Mouse (Mus musculus) lung, postnatal 36 days (tissue): ENCODE results near the gene Baiap2l1.
"Not testable (repeated sequence)": the region's sequence is repeated elsewhere in the genome, so short reads cannot be mapped to it uniquely, and the experiment has no call there.

ENCODE experiments used
- DNase-seq: peaks from one replicate; pipeline ENCODE4 v3.0.0; 2022; ENCODE audit warnings: mixed read lengths

The Baiap2l1 gene

DNA sequence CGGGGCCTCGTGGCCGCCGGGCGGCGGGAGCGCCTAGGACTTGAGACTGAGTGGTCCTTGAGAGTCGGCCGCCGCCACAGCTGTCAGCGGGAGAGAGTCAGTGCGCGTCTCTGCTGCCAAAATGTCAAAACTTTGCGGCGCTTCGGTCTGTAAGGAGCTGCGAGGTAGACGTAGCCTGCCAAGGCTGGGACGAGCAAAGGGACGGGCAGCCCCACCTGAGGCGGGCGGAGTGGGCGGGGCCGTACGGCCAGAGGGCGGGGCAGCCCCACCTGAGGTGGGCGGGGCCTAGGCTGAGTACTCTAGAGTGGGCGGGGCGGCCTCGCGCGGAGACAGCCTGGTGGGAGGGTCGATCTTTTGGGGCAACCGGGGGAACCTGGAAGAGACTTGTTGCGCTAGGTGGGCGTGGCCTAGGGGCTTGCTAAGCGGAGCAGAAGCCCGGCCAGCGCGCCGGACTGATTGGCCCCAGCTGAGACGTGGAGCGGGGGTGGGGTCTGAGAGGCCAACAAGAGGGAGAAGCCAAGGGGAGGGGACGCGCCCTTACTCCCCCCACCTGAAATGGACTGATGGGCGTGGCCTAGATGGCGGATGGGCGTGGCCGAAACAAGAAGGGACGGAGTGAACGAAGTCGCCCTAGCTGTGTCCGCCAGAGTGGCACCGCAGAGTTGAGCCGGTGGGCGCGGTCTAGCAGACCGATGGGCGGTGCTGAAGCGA, at the start of gene Baiap2l1:
Baiap2l1 (minus strand) TSS at position 232 of the 711 bp plus-strand sequence.
- peak; percentile 97 for DNase-seq

DNA sequence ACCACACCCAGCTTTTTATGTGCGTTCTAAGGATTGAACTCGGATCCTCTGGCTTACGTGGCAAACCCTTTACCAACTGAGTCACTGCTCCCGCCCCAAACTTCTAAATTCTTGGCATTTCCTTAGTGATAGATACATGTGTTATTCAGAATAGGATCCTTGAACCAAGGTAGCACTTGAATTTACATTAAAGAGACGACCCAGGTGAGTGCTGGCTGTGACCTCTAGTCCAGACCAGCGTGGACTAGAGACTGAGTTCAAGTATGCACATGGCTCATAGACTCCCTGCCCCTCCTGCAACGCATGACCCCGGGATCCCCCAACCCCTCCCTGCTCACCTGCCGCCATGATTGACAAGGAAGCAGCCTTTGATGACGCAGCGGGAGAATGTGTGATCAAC, 48.3 kb upstream of the Baiap2l1 start:
- no peak for DNase-seq

DNA sequence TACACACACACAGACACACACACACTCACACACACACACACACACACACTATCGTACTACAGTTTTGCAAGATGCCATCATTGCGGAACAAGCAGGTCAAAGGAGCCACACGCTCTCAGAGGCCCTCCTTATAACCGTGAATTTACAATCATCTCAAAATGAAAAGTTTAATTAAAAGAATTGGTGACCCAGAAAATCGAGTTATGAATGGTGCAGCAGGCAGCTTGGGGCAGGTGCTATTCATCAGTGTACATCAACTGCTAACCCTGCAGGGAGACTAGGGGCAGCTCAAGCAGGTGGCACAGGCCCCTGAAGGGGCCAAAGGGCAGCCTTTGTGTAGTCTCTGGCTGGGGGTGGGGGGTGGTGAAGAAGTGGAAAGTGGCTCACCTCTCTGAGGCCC, 42.9 kb upstream of the Baiap2l1 start:
- DNase-seq: no peak

DNA sequence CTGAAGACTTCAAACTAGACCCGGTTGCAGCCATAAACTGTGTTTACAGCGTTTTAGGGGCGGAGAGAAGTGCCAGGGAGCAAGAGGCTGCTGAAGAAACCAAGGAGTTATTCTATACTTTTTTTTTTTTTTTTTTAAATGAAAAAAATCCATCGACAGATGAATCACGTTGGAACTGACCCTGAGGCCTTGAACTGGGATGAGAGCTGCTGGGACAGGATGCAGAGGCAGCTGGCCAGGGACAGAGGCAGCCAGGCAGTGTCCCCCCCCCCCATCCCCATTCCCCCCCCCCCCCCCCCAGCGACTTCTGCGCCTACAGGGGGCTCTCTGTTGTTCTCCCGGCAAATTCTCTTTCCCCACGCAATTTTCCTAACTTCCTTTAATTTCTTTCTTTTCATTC, 39.7 kb upstream of the Baiap2l1 start:
- DNase-seq: no peak

DNA sequence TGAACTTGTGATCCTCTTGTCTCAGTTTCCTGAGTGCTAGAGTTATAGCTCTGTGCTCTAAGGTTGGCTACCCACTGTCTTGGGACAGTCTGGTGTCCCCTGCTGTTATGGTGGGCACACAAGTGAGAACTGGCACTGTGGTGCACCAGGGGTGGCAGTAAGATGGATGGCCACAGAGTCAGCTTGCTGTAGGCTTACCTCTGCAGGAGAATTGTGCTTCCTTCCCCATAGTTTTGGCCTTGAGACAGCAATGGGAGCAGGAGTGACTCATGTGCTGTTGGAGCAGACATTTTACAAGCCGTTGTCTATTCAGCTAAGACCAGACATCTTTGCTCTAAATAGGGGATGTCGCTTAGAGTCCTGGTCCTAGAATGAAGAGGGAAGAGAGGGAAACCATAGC, 36.2 kb upstream of the Baiap2l1 start:
- DNase-seq: no peak

DNA sequence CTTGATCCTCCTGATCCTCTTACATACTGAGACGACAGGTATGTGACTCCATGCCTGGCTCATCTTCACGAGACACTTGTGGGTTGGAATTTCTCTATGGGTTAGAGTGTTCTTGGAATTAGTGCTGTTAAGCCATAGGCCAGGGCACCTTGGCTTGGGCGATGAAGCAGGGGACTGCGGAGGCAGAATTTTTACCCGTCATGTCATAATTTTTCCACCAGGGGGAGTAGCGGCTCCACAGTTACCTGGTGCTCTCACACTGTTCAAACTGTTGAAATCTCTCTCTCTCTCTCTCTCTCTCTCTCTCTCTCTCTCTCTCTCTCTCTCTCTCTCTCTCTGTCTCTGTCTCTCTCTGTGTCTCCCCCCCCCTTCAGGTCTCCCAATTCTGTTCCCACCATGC, 29.9 kb upstream of the Baiap2l1 start:
- DNase-seq: peak; percentile 46

DNA sequence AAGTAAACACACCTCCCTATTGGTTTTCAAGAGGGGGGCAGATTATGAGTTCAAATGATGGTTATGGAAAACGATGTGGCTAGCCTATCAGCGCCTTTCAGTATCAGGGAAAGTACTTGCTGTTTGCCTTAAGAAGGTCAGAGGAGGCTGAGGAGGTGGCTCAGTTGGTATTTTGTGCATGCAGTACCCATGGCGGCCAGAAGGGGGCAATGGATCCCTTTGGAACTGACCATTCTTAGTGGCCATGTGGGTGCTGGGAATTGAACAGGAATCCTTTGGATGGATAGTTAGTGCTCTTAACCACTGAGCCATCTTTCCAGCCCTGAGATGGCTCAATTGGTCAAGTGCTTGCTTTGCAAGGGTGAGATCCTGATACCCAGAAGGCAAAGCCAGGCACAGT, 26.0 kb upstream of the Baiap2l1 start:
- no peak for DNase-seq

DNA sequence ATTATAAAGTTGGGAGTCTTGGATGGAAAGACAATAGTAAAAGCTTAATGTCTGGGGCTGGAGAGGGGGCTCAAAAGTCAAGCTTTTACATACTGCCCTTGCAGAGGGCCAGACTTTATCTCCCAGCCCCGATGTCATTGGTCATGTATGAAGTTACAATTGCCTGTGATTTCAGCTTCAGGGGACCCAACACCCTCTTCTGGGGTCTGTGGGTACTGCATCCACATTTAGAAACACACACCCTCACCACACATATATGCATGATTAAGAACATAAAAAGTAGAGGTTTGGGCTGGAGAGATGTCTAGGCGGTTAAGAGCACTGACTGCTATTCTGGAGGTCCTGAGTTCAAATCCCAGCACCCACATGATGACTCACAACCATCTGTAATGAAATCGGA, 23.9 kb upstream of the Baiap2l1 start:
- peak; percentile 44 for DNase-seq

DNA sequence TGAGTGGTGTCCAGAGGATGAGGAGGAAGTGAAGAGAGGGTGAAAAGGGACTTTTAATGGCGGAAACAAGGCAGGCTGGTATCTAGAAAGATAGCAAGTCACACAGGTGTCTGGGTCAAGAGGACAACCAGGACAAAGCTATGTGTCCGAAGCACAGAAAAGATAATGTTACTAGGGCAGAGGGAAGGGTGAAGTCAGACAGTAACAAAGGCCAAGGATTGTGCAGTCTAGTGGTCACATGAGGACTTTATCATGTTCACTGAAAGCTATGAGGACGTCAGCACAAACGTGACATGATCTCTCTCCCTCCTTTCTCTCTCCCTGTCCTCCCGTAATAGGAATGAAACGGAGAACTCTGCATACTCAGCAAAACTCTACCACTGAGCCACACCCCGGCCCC, 22.8 kb upstream of the Baiap2l1 start:
- DNase-seq: no peak

DNA sequence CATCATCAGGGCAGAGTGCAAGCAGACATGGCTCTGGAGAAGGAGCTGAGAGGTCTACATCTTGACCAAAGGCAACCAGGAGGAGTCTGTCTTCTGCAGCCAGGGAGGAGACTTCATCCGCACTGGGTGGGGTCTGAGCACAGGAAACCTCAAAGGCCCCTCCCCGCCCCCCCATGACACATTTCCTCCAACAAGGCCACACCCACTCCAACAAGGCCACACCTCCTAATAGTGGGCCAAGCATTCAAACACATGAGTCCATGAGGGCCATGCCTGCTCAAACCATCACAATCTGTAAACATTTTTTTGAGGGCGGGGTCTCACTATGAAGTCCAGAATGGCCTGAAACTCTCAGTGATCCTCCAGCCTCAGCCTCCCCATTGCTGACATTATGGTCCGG, 21.5 kb upstream of the Baiap2l1 start:
- DNase-seq: no peak

DNA sequence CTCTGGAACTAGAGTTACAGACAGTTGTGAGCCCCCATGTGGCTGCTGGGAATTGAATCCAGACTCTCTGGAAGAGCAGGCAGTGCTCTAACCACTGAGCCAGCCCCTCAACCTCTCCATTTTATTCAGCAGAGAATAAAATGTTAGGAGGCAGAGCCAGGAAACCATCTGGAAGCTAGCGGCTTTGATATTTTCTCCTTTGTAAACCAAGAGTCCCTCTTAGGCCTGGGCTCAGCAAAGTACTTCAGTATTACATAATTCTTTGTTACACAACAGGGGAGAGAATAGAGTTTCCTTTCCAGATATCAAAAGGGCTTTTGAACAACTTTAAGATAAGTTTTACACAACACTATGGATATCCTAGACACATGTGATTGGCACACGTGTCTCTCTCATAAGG, 15.0 kb upstream of the Baiap2l1 start:
- peak; percentile 72 for DNase-seq

DNA sequence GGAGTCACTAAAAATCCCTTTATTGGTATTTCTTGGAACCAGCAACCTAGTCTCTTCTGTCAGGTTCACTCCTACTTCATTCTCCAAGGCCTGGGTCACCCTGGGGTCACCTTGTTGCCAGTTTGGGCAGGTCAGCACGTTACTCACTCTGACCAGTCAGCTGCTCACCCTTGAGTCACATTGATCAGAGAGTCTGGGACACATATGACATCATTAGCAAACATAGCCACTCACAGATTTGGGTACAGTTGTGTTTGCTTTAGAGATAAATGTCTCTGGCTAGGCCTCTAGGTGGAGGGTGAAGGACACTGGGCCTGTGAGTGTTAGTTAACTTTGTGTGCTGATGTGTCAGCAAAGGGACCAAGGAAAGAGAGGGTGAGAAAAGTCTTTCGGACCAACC, 14.3 kb upstream of the Baiap2l1 start:
- DNase-seq: peak; percentile 62

DNA sequence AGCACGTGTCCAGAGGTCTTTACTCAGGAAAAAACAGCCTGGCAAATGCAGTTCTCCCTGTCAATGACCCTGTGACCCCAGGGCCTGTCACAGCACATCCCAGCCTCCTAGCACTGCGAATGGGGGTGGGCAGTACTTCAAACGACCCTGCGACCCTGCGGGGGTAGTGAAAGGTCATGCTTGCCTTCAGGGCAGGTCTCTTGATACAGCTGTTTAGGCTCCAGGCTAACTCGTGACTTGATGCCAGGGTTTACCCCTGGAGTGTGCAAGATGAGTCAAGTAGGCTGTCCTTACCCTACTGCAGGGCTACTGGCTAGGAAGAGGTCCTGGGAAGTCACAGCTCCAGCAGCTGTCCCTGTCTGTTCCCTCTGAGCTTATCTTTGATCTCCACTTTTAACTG, 13.1 kb upstream of the Baiap2l1 start:
- no peak for DNase-seq

DNA sequence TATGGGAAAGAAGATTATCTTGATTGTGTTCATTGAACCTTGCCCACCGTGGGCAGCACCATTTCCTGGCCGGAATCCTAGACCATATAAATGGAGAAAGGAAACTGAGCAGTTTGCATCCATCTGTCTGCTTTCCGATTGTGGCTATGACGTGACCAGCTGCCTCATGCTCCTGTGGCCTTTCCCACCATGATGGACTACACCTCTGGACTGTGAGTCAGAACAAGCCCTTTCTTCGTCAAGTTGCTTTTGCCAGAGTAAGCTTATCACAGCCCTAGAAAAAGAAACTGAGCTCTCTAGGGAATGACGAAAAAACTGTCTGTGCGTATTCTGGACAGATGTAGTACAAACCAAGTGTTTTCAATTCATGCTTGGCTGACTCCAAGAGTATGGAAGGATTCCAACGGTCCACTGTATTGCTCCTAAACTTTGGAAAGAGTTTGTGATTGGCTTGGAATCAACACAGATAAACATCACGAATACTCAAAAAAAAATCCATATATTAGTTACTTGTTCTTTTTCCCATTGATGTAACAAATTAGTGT, 10.8 kb upstream of the Baiap2l1 start:
- DNase-seq: no peak

DNA sequence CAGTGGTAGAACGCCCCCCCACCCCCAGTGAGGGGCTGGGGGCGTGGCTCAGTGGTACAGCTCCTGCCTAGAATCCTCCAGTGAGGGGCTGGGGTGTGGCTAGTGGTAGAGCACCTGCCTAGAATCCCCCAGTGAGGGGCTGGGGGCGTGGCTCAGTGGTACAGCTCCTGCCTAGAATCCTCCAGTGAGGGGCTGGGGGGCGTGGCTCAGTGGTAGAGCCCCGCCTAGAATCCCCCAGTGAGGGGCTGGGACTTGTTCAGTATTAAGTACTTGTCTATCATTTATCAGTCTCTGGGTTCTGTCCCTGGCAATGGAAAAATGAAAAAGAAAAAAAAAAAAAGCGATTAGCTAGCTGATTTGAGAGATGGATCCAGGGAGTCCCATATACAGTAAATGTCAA, 8.6 kb upstream of the Baiap2l1 start:
- DNase-seq: not testable (repeated sequence)

DNA sequence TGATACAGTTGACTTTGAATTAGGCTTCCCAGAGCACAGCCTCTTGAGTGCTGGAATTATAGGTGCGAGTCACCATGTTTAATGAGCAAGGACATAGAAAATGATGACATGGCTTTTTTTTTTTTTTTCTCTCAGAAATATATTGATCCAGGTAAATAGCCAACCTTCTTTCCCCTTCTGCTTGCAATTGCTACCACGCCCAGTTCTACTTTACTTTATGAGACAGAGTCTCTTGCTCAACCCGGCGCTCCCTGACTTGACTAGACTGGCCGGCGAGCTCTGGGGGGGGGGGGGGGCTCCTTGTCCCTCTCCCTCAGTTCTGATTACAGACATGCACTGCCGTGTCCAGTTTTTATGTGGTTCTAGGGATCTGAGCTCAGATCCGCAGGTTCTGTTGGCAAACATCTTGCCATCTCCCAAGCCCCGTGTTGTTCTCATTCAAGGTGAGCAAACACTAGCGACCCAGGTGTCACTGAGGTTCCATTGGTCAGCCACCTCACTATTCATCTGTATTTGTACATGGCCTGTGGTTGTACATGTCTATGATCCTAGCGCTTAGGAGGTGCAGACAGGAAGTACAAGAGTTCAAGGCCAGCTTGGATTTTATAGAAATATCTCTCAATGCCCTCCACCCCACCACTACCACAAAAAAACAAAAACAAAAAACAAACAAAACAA, 6.9 kb upstream of the Baiap2l1 start:
- DNase-seq: no peak

DNA sequence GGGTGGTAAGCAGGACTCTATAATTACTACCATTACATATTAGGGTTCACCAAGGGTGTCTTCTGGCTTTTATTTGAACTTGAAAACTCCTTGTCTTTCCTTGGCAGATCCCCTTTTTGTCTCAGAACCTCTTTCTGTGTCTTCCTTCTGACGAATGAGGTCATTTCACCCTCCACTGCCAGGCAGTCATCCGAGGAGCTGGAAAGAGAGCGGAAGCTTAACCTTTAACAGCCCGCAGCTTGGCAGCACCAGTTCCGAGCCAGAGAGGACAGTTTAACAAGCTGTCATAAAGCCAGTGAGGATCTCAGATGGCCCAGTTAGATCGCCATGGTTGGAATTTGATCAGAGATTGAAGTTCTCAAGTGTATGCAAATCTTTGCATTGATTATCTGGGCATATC, 2.4 kb upstream of the Baiap2l1 start:
- DNase-seq: no peak

DNA sequence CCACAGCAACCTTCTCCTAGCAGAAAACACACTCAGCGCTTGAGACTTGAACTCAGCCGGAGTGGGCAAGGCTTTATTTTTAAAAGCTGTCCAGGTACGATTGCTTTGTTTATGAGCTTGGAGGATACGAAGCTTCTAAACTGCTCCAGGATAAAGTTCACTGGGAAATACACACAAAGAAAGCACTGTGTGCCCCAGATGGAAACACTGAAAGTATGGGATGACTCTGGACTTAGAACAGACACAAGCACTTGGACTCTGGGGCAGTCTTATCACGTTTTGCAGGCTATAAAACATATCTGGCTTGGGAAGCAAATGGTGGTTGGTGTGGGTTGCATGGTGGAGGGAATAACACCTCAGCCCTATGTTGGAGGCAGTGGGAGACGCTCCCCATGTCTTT, 2.0 kb upstream of the Baiap2l1 start:
- no peak for DNase-seq

DNA sequence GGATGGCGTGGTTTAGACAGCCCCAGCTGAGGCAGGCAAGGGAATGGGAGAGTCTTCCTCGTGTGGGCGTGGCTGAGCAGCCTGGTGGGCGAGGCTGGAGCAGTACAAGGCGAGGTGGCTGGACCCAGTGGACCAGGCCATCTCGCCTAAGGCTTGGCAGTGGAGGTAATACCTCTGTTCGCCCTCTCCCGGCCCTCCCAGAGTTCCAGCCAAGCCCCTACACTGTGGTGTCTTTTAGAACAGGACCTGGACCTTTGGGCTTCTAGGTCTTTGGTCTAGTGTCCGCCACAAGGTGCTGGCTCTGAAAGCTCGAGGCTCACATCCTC, 643 bp upstream of the Baiap2l1 start:
- DNase-seq: no peak

DNA sequence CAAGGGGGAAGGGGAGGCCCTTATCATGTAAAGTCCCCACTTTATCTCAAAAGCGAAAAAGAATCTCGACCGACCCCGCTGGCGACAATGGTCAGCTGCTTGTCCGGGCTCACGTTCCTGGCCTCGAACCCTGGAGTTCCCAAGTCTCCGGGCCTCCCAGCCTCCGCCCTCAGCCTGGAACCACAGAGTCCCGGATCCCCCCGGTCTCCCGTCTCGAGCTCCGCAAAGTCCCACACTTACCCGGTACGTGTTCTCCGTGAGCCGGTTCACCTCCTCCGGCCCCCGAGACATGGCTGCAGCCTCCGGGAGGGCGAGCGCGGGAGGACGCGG, 396 bp downstream of the Baiap2l1 start:
- DNase-seq: no peak

DNA sequence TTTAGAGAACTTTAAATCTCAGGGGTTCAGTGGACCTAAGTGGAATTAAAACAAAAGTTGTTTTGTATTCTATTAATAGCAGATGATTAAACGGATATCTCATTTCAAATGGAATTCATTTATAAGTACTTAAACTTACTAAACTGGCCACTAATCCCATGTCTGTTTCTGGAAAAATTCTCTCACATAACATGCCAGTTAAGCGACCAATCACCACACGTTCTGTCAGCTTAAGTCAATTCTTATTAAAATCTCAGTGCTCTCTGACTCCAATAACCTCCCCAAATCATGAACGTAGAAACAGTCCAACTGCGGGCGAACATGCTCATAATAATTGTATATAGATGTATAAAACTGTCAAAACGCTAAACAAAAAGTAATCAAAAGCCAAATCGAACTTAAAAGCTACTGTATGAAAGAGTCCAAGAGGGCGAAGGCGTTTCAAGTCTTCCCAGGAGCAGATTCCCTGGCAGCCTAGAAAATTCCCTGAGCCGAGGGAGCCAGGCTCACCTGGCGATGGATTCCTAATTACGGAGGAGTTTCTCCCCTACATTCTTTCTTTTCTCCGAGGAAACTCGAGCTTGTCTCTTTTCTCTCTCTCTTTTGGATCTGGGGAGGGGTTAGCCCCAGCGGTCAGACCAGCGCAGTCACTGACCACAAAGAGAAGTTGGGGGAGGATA, 996 bp downstream of the Baiap2l1 start:
- DNase-seq: no peak

DNA sequence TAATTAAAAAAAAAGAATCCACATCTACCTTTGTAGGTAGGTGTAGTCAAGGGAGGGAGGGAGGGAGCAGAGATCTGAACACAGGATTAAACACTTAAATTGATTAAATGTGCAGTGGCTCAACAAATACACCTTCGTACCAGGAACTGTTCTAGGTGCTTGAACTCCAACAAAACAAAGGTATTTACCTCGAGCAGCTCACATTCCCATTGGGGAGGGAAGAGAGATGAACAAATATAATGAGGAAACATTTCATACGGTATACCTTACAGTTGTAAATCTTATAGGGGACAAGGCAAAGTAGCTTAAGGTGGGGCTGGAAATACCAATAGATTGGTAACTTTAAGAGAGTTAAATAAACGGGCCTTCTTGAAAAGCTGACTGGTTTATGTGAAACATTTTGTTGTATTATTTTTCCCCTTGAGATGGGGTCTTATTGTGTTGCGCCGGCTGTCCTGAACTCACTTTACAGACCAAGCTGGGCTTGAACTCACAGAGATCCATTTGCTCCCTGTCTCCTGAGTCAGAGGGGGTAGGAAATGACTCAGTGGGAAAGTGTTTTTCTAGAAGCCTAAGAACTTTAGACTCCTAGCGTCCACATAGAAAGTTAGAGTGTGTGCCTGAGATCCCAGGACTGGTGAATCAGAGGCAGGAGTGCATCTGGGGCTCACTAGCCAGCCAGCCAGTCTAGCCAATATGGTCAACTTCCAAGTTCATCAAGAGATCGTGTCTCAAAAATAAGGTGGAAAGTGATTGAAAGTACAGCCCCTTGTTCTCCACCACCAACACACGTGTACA, 5.5 kb downstream of the Baiap2l1 start:
- no peak for DNase-seq

DNA sequence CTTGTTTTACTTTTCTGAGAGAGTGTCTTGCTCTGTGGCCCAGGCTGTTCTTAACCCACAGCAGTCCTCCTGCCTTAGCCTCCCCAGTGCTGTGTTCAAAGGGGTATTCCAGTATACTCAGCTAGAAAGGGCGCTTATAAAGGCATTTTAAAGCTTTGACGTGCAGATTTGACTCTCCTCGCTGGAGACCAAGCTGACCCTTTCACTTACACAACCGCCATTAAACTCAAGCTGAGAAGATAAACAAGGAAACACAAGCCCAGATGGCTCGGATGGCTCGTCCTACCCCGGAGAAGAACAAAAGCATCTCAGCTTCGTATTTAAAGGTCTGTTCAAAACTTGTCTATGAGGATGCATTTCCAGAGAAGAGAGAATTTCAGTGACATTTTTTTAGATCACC, 6.7 kb downstream of the Baiap2l1 start:
- no peak for DNase-seq
